Mouse (Mus musculus): ENCODE data around the gene H2-DMa. TPM values are rescaled to one million over a fixed set of nuclear protein-coding genes. Genes with fewer than 3 reads are reported as not detected.

H2-DMa gene
- 1.6 TPM for polyA plus RNA-seq (2014; fragmentation: Illumina TruSeq; extraction: RNeasy Lipid Tissue Mini Kit (QIAGEN cat#74804); ENCODE audit: low replicate concordance)

GRCm38 (mm10) chr17:34119249-34120179, at the start of gene H2-DMa:
H2-DMa (plus strand) TSS chr17:34119541.

GRCm38 (mm10) chr17:34092197-34092875, 27.0 kb upstream of the H2-DMa start, which contains the start of gene H2-Oa:
H2-Oa (plus strand) TSS chr17:34092340.

GRCm38 (mm10) chr17:34122188-34122984, 3.0 kb downstream of the H2-DMa start, which contains the start of gene Brd2:
Brd2 (minus strand) TSS chr17:34122634.

GRCm38 (mm10) chr17:34143033-34143432, 23.7 kb downstream of the H2-DMa start, which contains the start of gene H2-DMb2:
H2-DMb2 (plus strand) TSS chr17:34143307.

GRCm38 (mm10) chr17:34152923-34153322, 33.6 kb downstream of the H2-DMa start, which contains the start of gene H2-DMb1:
H2-DMb1 (plus strand) TSS chr17:34153072.

GRCm38 (mm10) chr17:34187261-34187916, 68.0 kb downstream of the H2-DMa start, which contains the start of the genes Tap1 and Psmb9:
Tap1 (plus strand) TSS chr17:34187553.
Psmb9 (minus strand) TSS chr17:34187764.

Other genes with a start within 250 kb of the H2-DMa start
- not detected for gene Gm7029, start 245.7 kb upstream of the H2-DMa start, polyA plus RNA-seq (2014; fragmentation: Illumina TruSeq; extraction: RNeasy Lipid Tissue Mini Kit (QIAGEN cat#74804); ENCODE audit: low replicate concordance)
- 2.4 TPM for gene Kifc1, start 228.9 kb upstream of the H2-DMa start, polyA plus RNA-seq (2014; fragmentation: Illumina TruSeq; extraction: RNeasy Lipid Tissue Mini Kit (QIAGEN cat#74804); ENCODE audit: low replicate concordance)
- not detected for gene Platr17, start 214.4 kb upstream of the H2-DMa start, polyA plus RNA-seq (2014; fragmentation: Illumina TruSeq; extraction: RNeasy Lipid Tissue Mini Kit (QIAGEN cat#74804); ENCODE audit: low replicate concordance)
- gene Daxx, start 210.1 kb upstream of the H2-DMa start, polyA plus RNA-seq (2014; fragmentation: Illumina TruSeq; extraction: RNeasy Lipid Tissue Mini Kit (QIAGEN cat#74804); ENCODE audit: low replicate concordance), result 2.6 TPM
- 57.9 TPM for gene Tapbp, start 203.6 kb upstream of the H2-DMa start, polyA plus RNA-seq (2014; fragmentation: Illumina TruSeq; extraction: RNeasy Lipid Tissue Mini Kit (QIAGEN cat#74804); ENCODE audit: low replicate concordance)
- 0.78 TPM for gene Zbtb22, start 203.6 kb upstream of the H2-DMa start, polyA plus RNA-seq (2014; fragmentation: Illumina TruSeq; extraction: RNeasy Lipid Tissue Mini Kit (QIAGEN cat#74804); ENCODE audit: low replicate concordance)
- gene Rgl2, start 190.0 kb upstream of the H2-DMa start, polyA plus RNA-seq (2014; fragmentation: Illumina TruSeq; extraction: RNeasy Lipid Tissue Mini Kit (QIAGEN cat#74804); ENCODE audit: low replicate concordance), result 2.2 TPM
- 6.7 TPM for gene Pfdn6, start 179.2 kb upstream of the H2-DMa start, polyA plus RNA-seq (2014; fragmentation: Illumina TruSeq; extraction: RNeasy Lipid Tissue Mini Kit (QIAGEN cat#74804); ENCODE audit: low replicate concordance)
- 0.26 TPM for gene Wdr46, start 178.9 kb upstream of the H2-DMa start, polyA plus RNA-seq (2014; fragmentation: Illumina TruSeq; extraction: RNeasy Lipid Tissue Mini Kit (QIAGEN cat#74804); ENCODE audit: low replicate concordance)
- gene B3galt4, start 168.1 kb upstream of the H2-DMa start, polyA plus RNA-seq (2014; fragmentation: Illumina TruSeq; extraction: RNeasy Lipid Tissue Mini Kit (QIAGEN cat#74804); ENCODE audit: low replicate concordance), result not detected
- gene Vps52, start 163.7 kb upstream of the H2-DMa start, polyA plus RNA-seq (2014; fragmentation: Illumina TruSeq; extraction: RNeasy Lipid Tissue Mini Kit (QIAGEN cat#74804); ENCODE audit: low replicate concordance), result 2.0 TPM
- 6.8 TPM for gene Rps18, start 163.5 kb upstream of the H2-DMa start, polyA plus RNA-seq (2014; fragmentation: Illumina TruSeq; extraction: RNeasy Lipid Tissue Mini Kit (QIAGEN cat#74804); ENCODE audit: low replicate concordance)
- 431 TPM for gene H2-K1, start 119.2 kb upstream of the H2-DMa start, polyA plus RNA-seq (2014; fragmentation: Illumina TruSeq; extraction: RNeasy Lipid Tissue Mini Kit (QIAGEN cat#74804); ENCODE audit: low replicate concordance)
- gene Ring1, start 94.9 kb upstream of the H2-DMa start, polyA plus RNA-seq (2014; fragmentation: Illumina TruSeq; extraction: RNeasy Lipid Tissue Mini Kit (QIAGEN cat#74804); ENCODE audit: low replicate concordance), result 0.74 TPM
- gene H2-Ke6, start 91.5 kb upstream of the H2-DMa start, polyA plus RNA-seq (2014; fragmentation: Illumina TruSeq; extraction: RNeasy Lipid Tissue Mini Kit (QIAGEN cat#74804); ENCODE audit: low replicate concordance), result not detected
- 0.48 TPM for gene Slc39a7, start 87.9 kb upstream of the H2-DMa start, polyA plus RNA-seq (2014; fragmentation: Illumina TruSeq; extraction: RNeasy Lipid Tissue Mini Kit (QIAGEN cat#74804); ENCODE audit: low replicate concordance)
- gene Rxrb, start 87.7 kb upstream of the H2-DMa start, polyA plus RNA-seq (2014; fragmentation: Illumina TruSeq; extraction: RNeasy Lipid Tissue Mini Kit (QIAGEN cat#74804); ENCODE audit: low replicate concordance), result 0.22 TPM
- gene Col11a2, start 80.1 kb upstream of the H2-DMa start, polyA plus RNA-seq (2014; fragmentation: Illumina TruSeq; extraction: RNeasy Lipid Tissue Mini Kit (QIAGEN cat#74804); ENCODE audit: low replicate concordance), result not detected
- not detected for gene H2-Oa, start 27.2 kb upstream of the H2-DMa start, polyA plus RNA-seq (2014; fragmentation: Illumina TruSeq; extraction: RNeasy Lipid Tissue Mini Kit (QIAGEN cat#74804); ENCODE audit: low replicate concordance)
- gene Brd2, start 3.1 kb downstream of the H2-DMa start, polyA plus RNA-seq (2014; fragmentation: Illumina TruSeq; extraction: RNeasy Lipid Tissue Mini Kit (QIAGEN cat#74804); ENCODE audit: low replicate concordance), result 197 TPM
- gene H2-DMb2, start 23.8 kb downstream of the H2-DMa start, polyA plus RNA-seq (2014; fragmentation: Illumina TruSeq; extraction: RNeasy Lipid Tissue Mini Kit (QIAGEN cat#74804); ENCODE audit: low replicate concordance), result 1.5 TPM
- gene H2-DMb1, start 33.5 kb downstream of the H2-DMa start, polyA plus RNA-seq (2014; fragmentation: Illumina TruSeq; extraction: RNeasy Lipid Tissue Mini Kit (QIAGEN cat#74804); ENCODE audit: low replicate concordance), result 12.1 TPM
- 5.6 TPM for gene Tap1, start 68.0 kb downstream of the H2-DMa start, polyA plus RNA-seq (2014; fragmentation: Illumina TruSeq; extraction: RNeasy Lipid Tissue Mini Kit (QIAGEN cat#74804); ENCODE audit: low replicate concordance)
- gene Psmb9, start 68.2 kb downstream of the H2-DMa start, polyA plus RNA-seq (2014; fragmentation: Illumina TruSeq; extraction: RNeasy Lipid Tissue Mini Kit (QIAGEN cat#74804); ENCODE audit: low replicate concordance), result 5.8 TPM
- gene Psmb8, start 78.2 kb downstream of the H2-DMa start, polyA plus RNA-seq (2014; fragmentation: Illumina TruSeq; extraction: RNeasy Lipid Tissue Mini Kit (QIAGEN cat#74804); ENCODE audit: low replicate concordance), result 7.2 TPM
- gene Tap2, start 84.0 kb downstream of the H2-DMa start, polyA plus RNA-seq (2014; fragmentation: Illumina TruSeq; extraction: RNeasy Lipid Tissue Mini Kit (QIAGEN cat#74804); ENCODE audit: low replicate concordance), result not detected
- 13.2 TPM for gene H2-Ob, start 119.4 kb downstream of the H2-DMa start, polyA plus RNA-seq (2014; fragmentation: Illumina TruSeq; extraction: RNeasy Lipid Tissue Mini Kit (QIAGEN cat#74804); ENCODE audit: low replicate concordance)
- gene H2-Ab1, start 138.1 kb downstream of the H2-DMa start, polyA plus RNA-seq (2014; fragmentation: Illumina TruSeq; extraction: RNeasy Lipid Tissue Mini Kit (QIAGEN cat#74804); ENCODE audit: low replicate concordance), result 39.7 TPM
- 122 TPM for gene H2-Aa, start 168.3 kb downstream of the H2-DMa start, polyA plus RNA-seq (2014; fragmentation: Illumina TruSeq; extraction: RNeasy Lipid Tissue Mini Kit (QIAGEN cat#74804); ENCODE audit: low replicate concordance)
- gene H2-Eb1, start 186.3 kb downstream of the H2-DMa start, polyA plus RNA-seq (2014; fragmentation: Illumina TruSeq; extraction: RNeasy Lipid Tissue Mini Kit (QIAGEN cat#74804); ENCODE audit: low replicate concordance), result 5.2 TPM
- gene H2-Eb2, start 206.1 kb downstream of the H2-DMa start, polyA plus RNA-seq (2014; fragmentation: Illumina TruSeq; extraction: RNeasy Lipid Tissue Mini Kit (QIAGEN cat#74804); ENCODE audit: low replicate concordance), result 2.7 TPM
- 76.7 TPM for gene Btnl2, start 235.3 kb downstream of the H2-DMa start, polyA plus RNA-seq (2014; fragmentation: Illumina TruSeq; extraction: RNeasy Lipid Tissue Mini Kit (QIAGEN cat#74804); ENCODE audit: low replicate concordance)

Data from small intestine, adult 10 weeks (tissue).